Mouse (Mus musculus) midbrain, embryonic 12.5 days (tissue): ENCODE results near the gene Shld2. TPM values are rescaled to one million over a fixed set of nuclear protein-coding genes. Genes with fewer than 3 reads are reported as not detected.

Source experiments
- ATAC-seq: fragments of 200-750 bp; cut with Nextera tagmentation; 2 replicates; pipeline ENCODE4 v1.8.0; 2017; ENCODE audit warnings: low read depth, moderate TSS enrichment, moderate library complexity; ENCODE audit not compliant: low FRiP score
- H3K27ac ChIP-seq: fragments of 300-500 bp; sonication (generic); replicated peaks from 2 replicates; pipeline ENCODE4 v1.5.1; 2016; ENCODE audit warnings: mild to moderate bottlenecking
- H3K27me3 ChIP-seq: fragments of 300-500 bp; sonication (generic); 2 replicates; pipeline ENCODE4 v1.6.1; 2016; ENCODE audit warnings: mild to moderate bottlenecking
- H3K36me3 ChIP-seq: fragments of 300-500 bp; sonication (generic); 2 replicates; pipeline ENCODE4 v1.6.1; 2016
- H3K4me1 ChIP-seq: fragments of 300-500 bp; sonication (generic); 2 replicates; pipeline ENCODE4 v1.6.1; 2016
- H3K4me2 ChIP-seq: fragments of 300-500 bp; sonication (generic); replicated peaks from 2 replicates; pipeline ENCODE4 v1.6.1; 2016; ENCODE audit warnings: mild to moderate bottlenecking, moderate library complexity
- H3K4me3 ChIP-seq: fragments of 300-500 bp; sonication (generic); 2 replicates; pipeline ENCODE4 v1.5.1; 2016; ENCODE audit warnings: mild to moderate bottlenecking
- H3K9ac ChIP-seq: fragments of 300-500 bp; sonication (generic); replicated peaks from 2 replicates; pipeline ENCODE4 v1.6.1; 2016; ENCODE audit warnings: mild to moderate bottlenecking, moderate library complexity
- H3K9me3 ChIP-seq: fragments of 300-500 bp; sonication (generic); 2 replicates; pipeline ENCODE4 v1.6.1; 2016; ENCODE audit warnings: mild to moderate bottlenecking
- WGBS: fragments of 180-500 bp; shearing (Covaris S2); methylation state at CpG from one replicate; pipeline ENCODE4 v1.1.7; 2016; 5-methylcytosine and 5-hydroxymethylcytosine counted together
- polyA plus RNA-seq: library from polyadenylated mRNA; unstranded; fragments of >200 nt; fragmentation: Nextera tagmentation; extraction: Ambion mirVana; gene quantifications from 2 replicates; pipeline ENCODE4 v1.2.1, GENCODE M21; 2016

Shld2 gene
- polyA plus RNA-seq, 1 experiment from 2014 or later, result 7.9 TPM

- WGBS, result 62% methylated on average over 12 of the region's 12 CpGs
These were observed 35.7 kb upstream of the Shld2 start for GRCm38 (mm10) chr14:34345771-34346566.

DNA sequence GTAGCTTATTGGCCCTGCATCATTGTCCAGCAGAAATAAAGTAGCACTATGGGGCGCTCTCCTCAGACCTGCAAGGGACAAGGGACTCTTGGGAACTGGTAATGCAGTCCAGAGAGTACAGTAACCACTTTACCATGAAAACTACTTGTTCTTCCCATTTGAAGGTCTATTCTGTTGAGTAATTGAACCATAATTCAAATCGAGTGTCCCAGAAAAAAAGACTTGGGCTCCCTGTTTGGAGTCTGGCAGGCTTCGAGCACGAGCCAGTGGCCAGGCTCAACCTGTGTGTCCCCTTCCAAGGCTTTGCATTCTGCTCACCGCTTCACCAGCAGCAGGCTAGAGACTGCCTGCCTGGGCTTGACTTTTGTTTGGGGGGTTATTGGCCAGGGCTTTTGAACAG is 34.1 kb upstream of the Shld2 start:
- H3K36me3 ChIP-seq, result peaks cover 42% of the 10 kb centered on the region
- H3K9me3 ChIP-seq, result no peaks in the 10 kb centered on the region
- no peak overlapping the region for H3K4me2 ChIP-seq
- no peak overlapping the region for H3K27ac ChIP-seq
- 85% methylated on average over 5 of the region's 5 CpGs for WGBS
- no peaks in the 10 kb centered on the region for H3K27me3 ChIP-seq
- H3K4me3 ChIP-seq, result no peak overlapping the region
- no peaks in the 10 kb centered on the region for H3K4me1 ChIP-seq
- H3K9ac ChIP-seq, result no peak overlapping the region
- no peak for ATAC-seq

More at GRCm38 (mm10) chr14:34345771-34346566, 35.7 kb upstream of the Shld2 start:
- H3K4me2 ChIP-seq, result no peak overlapping the region
- no peak overlapping the region for H3K27ac ChIP-seq
- H3K27me3 ChIP-seq, result no peaks in the 10 kb centered on the region
- peaks cover 30% of the 10 kb centered on the region for H3K36me3 ChIP-seq
- no peaks in the 10 kb centered on the region for H3K4me1 ChIP-seq
- no peaks in the 10 kb centered on the region for H3K9me3 ChIP-seq
- H3K4me3 ChIP-seq, result no peak overlapping the region
- ATAC-seq, result 0 out of 2 replicates have a peak, but pooled peaks have one; percentile 12
- H3K9ac ChIP-seq, result no peak overlapping the region

DNA sequence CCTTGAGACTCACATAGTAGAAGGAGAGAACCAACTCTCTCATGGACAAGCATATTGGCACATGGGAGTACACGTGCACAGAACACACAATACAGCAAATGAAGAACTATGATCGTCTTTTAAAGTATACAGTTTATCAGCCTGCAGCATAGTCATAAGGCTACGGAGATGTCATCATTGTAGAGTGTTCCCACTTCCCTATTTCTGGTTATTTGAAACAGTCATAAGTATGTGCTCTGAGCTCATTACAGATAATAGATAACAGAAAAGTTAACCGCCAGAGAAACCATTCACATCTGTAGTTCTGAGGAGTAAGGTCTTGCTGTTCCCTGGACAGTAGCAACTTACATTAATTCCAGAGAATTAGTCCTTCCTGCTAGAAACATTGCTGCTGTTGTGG is 32.8 kb upstream of the Shld2 start:
- H3K9ac ChIP-seq, result no peak overlapping the region
- no peak overlapping the region for H3K27ac ChIP-seq
- H3K4me2 ChIP-seq, result no peak overlapping the region
- ATAC-seq, result no peak
- no peak overlapping the region for H3K4me3 ChIP-seq
- H3K36me3 ChIP-seq, result peaks cover 53% of the 10 kb centered on the region
- no peaks in the 10 kb centered on the region for H3K9me3 ChIP-seq
- WGBS, result 93% methylated on average over 4 of the region's 4 CpGs
- no peaks in the 10 kb centered on the region for H3K4me1 ChIP-seq
- no peaks in the 10 kb centered on the region for H3K27me3 ChIP-seq

GRCm38 (mm10) chr14:34341993-34342392 is 31.7 kb upstream of the Shld2 start:
- no peak overlapping the region for H3K4me3 ChIP-seq
- no peak overlapping the region for H3K4me2 ChIP-seq
- no peak overlapping the region for H3K9ac ChIP-seq
- 89% methylated on average over 4 of the region's 4 CpGs for WGBS
- ATAC-seq, result no peak
- H3K27me3 ChIP-seq, result no peaks in the 10 kb centered on the region
- peaks cover 63% of the 10 kb centered on the region for H3K36me3 ChIP-seq
- H3K9me3 ChIP-seq, result no peaks in the 10 kb centered on the region
- no peaks in the 10 kb centered on the region for H3K4me1 ChIP-seq
- no peak overlapping the region for H3K27ac ChIP-seq

- no peaks in the 10 kb centered on the region for H3K9me3 ChIP-seq
- H3K4me3 ChIP-seq, result no peak overlapping the region
- H3K9ac ChIP-seq, result no peak overlapping the region
- H3K27me3 ChIP-seq, result no peaks in the 10 kb centered on the region
- no peak overlapping the region for H3K4me2 ChIP-seq
- WGBS, result 53% methylated on average over 1 of the region's 1 CpGs
- H3K27ac ChIP-seq, result no peak overlapping the region
- no peak for ATAC-seq
- peaks cover 85% of the 10 kb centered on the region for H3K36me3 ChIP-seq
- H3K4me1 ChIP-seq, result no peaks in the 10 kb centered on the region
These were observed 29.2 kb upstream of the Shld2 start for GRCm38 (mm10) chr14:34339446-34339845.

GRCm38 (mm10) chr14:34332476-34332875 is 22.2 kb upstream of the Shld2 start:
- no peaks in the 10 kb centered on the region for H3K27me3 ChIP-seq
- H3K4me2 ChIP-seq, result no peak overlapping the region
- H3K9me3 ChIP-seq, result no peaks in the 10 kb centered on the region
- 95% methylated on average over 5 of the region's 5 CpGs for WGBS
- no peak overlapping the region for H3K4me3 ChIP-seq
- H3K36me3 ChIP-seq, result peaks cover 74% of the 10 kb centered on the region
- no peaks in the 10 kb centered on the region for H3K4me1 ChIP-seq
- H3K9ac ChIP-seq, result no peak overlapping the region
- no peak overlapping the region for H3K27ac ChIP-seq
- ATAC-seq, result no peak

- WGBS, result 86% methylated on average over 3 of the region's 3 CpGs
- H3K4me3 ChIP-seq, result no peak overlapping the region
- no peaks in the 10 kb centered on the region for H3K27me3 ChIP-seq
- ATAC-seq, result no peak
- peaks cover 69% of the 10 kb centered on the region for H3K36me3 ChIP-seq
- no peak overlapping the region for H3K9ac ChIP-seq
- no peaks in the 10 kb centered on the region for H3K4me1 ChIP-seq
- H3K27ac ChIP-seq, result no peak overlapping the region
- no peaks in the 10 kb centered on the region for H3K9me3 ChIP-seq
- no peak overlapping the region for H3K4me2 ChIP-seq
These were observed 21.6 kb upstream of the Shld2 start for GRCm38 (mm10) chr14:34331886-34332285.

DNA sequence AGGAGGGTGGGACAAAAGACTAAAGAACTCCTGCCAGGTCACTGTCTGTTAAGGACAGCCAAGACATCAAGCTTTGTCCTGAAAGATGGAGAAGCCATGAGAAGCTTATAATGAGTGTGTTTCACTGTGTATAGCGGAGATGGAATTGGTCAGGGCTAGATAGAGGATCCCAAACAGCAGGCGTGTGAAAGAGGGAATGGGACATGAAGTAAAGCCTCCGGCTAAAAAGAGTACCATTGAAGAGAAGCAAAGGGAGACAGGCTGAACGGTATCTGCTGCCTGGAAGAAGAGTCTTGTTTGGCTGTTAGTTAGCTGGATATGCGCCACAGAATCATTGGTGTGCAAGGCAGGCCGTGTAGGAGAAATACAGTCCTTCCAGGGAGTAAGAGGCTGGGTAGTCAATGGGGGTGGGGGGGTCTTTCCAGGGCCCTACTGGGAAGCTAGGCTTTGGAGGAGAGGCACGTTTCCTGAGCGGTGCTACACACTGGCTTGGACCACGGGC is 20.4 kb upstream of the Shld2 start:
- Histone ChIP-seq H3K4me3 (no peak overlapping the region), H3K9ac (no peak overlapping the region), H3K9me3 (no peaks in the 10 kb centered on the region), H3K27me3 (no peaks in the 10 kb centered on the region), H3K4me1 (no peaks in the 10 kb centered on the region), H3K4me2 (no peak overlapping the region), H3K27ac (no peak overlapping the region), H3K36me3 (peaks cover 59% of the 10 kb centered on the region)
- no peak for ATAC-seq
- 96% methylated on average over 9 of the region's 9 CpGs for WGBS

- Histone ChIP-seq H3K4me3 (no peak overlapping the region), H3K36me3 (peaks cover 49% of the 10 kb centered on the region), H3K9ac (no peak overlapping the region), H3K4me2 (no peak overlapping the region), H3K27me3 (no peaks in the 10 kb centered on the region), H3K27ac (no peak overlapping the region), H3K4me1 (no peaks in the 10 kb centered on the region), H3K9me3 (no peaks in the 10 kb centered on the region)
- WGBS, result 93% methylated on average over 1 of the region's 1 CpGs
- no peak for ATAC-seq
These were observed 17.3 kb upstream of the Shld2 start for GRCm38 (mm10) chr14:34327618-34328017.

- WGBS, result 92% methylated on average over 3 of the region's 3 CpGs
- no peak for ATAC-seq
- Histone ChIP-seq H3K4me2 (no peak overlapping the region), H3K9me3 (no peaks in the 10 kb centered on the region), H3K9ac (no peak overlapping the region), H3K27ac (no peak overlapping the region), H3K4me1 (no peaks in the 10 kb centered on the region), H3K27me3 (no peaks in the 10 kb centered on the region), H3K4me3 (no peak overlapping the region), H3K36me3 (peaks cover 45% of the 10 kb centered on the region)
These were observed 16.3 kb upstream of the Shld2 start for GRCm38 (mm10) chr14:34326606-34327005.

DNA sequence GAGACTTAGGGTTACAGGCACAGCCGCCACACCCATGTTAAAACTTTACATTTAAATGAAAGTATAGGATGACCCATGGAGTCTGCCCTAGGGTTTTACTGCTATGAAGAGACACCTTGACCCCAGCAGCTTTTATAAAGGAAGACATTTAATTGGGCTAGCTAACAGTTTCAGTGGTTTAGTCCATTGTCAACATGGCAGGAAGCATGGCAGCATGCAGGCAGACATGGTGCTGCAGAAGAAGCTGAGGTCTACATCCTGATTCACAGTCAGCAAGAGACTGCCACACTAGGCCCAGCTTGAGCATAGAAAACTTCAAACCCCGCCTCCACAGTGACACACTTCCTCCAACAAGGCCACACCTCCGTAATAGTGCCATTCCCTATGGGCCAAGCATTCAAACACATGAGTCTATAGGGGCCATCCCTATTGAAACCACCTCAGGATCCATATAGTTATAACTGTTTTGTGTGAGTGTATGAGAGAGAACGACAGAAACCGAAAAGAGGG is 13.3 kb upstream of the Shld2 start:
- 94% methylated on average over 5 of the region's 5 CpGs for WGBS
- ATAC-seq, result no peak
- Histone ChIP-seq H3K9ac (no peak overlapping the region), H3K4me3 (no peak overlapping the region), H3K36me3 (peaks cover 40% of the 10 kb centered on the region), H3K4me2 (no peak overlapping the region), H3K27ac (no peak overlapping the region), H3K4me1 (no peaks in the 10 kb centered on the region), H3K9me3 (no peaks in the 10 kb centered on the region), H3K27me3 (no peaks in the 10 kb centered on the region)

DNA sequence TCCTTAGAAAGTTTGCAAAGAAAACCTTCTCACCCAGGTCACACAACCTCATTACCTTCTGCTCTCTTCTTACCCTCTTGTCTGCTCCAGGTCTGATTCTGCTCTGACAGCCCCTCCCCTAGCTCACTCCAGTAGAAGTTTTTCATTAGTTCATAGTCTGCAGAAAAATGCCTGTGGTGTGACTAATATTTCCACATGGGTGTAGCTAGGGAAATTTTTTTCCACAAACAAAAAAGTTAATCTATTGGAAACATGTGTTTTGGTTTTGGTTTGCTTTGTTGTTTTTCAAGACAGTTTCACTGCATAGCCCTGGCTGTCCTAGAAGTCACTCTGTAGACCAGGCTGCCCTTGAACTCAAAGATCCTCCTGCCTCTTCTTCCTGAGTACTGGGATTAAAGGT is 7.8 kb upstream of the Shld2 start:
- H3K9ac ChIP-seq, result no peak overlapping the region
- no peaks in the 10 kb centered on the region for H3K9me3 ChIP-seq
- ATAC-seq, result no peak
- H3K4me2 ChIP-seq, result no peak overlapping the region
- peaks cover 29% of the 10 kb centered on the region for H3K36me3 ChIP-seq
- H3K27me3 ChIP-seq, result no peaks in the 10 kb centered on the region
- peaks cover 2% of the 10 kb centered on the region for H3K4me1 ChIP-seq
- no peak overlapping the region for H3K4me3 ChIP-seq
- H3K27ac ChIP-seq, result no peak overlapping the region
